Mouse (Mus musculus): ENCODE measurements at regions not wholly inside any gene's neighbourhood (a gene's known extent, or its start where the extent isn't known, plus 50 kb on each side); places are given as distances from the start of the nearest gene placed in this dataset.

DNA sequence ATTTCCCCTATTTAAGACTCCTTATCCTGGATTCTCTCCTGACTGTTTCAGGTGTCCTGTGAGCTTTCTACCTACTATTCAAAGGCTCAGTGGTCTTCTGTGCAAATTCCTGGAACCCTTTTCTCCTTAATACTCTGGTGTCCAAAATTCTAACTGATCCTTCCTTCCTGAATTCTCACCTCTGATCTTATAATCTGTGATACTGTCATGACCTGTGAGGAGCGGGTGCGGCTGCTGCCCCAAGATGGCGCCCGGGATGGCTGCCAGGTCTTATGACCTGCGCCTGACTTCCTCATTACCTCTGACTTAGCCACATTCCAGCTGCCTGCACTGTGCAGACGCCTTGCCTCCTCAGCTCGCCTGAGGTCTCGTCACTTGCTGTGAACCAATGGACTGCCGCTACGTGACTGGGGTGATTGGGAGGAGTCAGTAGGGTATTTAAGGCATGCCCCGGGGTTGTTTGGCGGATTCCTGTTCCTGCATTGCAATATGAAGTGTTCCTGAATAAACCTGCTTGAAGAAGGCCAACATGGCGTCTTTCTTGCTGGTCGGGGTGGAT, 131.2 kb downstream of the Ptbp2 start:
- Histone ChIP-seq H3K9me3 (ENCODE audit: low read length) (0 out of 2 replicates have a peak, but pooled peaks cover 7% of the 10 kb centered on the region), H3K27me3 (ENCODE audit: insufficient read depth, low read length) (no peaks in the 10 kb centered on the region), H3K4me3 (replicated peaks; ENCODE audit: low read length) (no peak overlapping the region), H3K36me3 (ENCODE audit: insufficient read depth, low read length) (no peaks in the 10 kb centered on the region), H3K4me1 (replicated peaks; ENCODE audit: low read depth, low read length) (no peaks in the 10 kb centered on the region)
- no peak for TF ChIP-seq CTCF (conservative IDR thresholded peaks at IDR 0.05; ENCODE audit: low read length)
- no peak for TF ChIP-seq POU5F1 (IDR thresholded peaks at IDR 0.05; ENCODE audit: borderline replicate concordance, low read length)
- TF ChIP-seq NANOG (IDR thresholded peaks at IDR 0.05; ENCODE audit: borderline replicate concordance, low read length), result no peak

- no peaks in the 10 kb centered on the region for H3K36me3 ChIP-seq (ENCODE audit: insufficient read depth, low read length)
- no peak overlapping the region for H3K4me3 ChIP-seq (replicated peaks; ENCODE audit: low read length)
- no peaks in the 10 kb centered on the region for H3K4me1 ChIP-seq (replicated peaks; ENCODE audit: low read depth, low read length)
- peak; percentile 30; the same call in 1 of the 2 replicates for TF ChIP-seq CTCF (conservative IDR thresholded peaks at IDR 0.05; ENCODE audit: low read length)
- no peak for TF ChIP-seq POU5F1 (IDR thresholded peaks at IDR 0.05; ENCODE audit: borderline replicate concordance, low read length)
- no peaks in the 10 kb centered on the region for H3K27me3 ChIP-seq (ENCODE audit: insufficient read depth, low read length)
- no peaks in the 10 kb centered on the region for H3K9me3 ChIP-seq (ENCODE audit: low read length)
Measured at GRCm38 (mm10) chr3:119638633-119639032, 145.6 kb downstream of the Ptbp2 start.

DNA sequence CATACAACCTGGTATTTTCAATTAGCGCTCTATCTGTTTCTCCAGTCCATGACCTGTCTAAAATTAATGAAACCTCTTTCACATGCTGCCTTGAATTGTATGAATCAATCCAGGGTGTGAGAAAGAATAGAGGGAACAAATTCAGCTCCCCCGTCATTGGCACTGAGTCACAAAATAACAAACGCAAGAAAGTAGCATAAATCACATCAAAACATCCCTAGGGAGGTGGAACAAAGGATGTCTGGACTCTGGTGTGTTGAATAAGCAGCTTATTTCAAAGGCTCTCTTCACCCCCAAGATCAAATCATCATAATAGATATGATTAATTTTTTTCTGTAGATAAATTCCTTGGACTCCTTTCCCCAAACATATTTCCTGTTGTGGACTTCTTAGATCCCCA, 148.6 kb downstream of the Ptbp2 start:
- Histone ChIP-seq H3K36me3 (ENCODE audit: insufficient read depth, low read length) (no peaks in the 10 kb centered on the region), H3K27me3 (ENCODE audit: insufficient read depth, low read length) (no peaks in the 10 kb centered on the region), H3K9me3 (ENCODE audit: low read length) (no peaks in the 10 kb centered on the region), H3K4me3 (replicated peaks; ENCODE audit: low read length) (no peak overlapping the region), H3K4me1 (replicated peaks; ENCODE audit: low read depth, low read length) (no peaks in the 10 kb centered on the region)
- TF ChIP-seq POU5F1 (IDR thresholded peaks at IDR 0.05; ENCODE audit: borderline replicate concordance, low read length) (no peak), CTCF (conservative IDR thresholded peaks at IDR 0.05; ENCODE audit: low read length) (no peak), NANOG (IDR thresholded peaks at IDR 0.05; ENCODE audit: borderline replicate concordance, low read length) (no peak)

- no peaks in the 10 kb centered on the region for H3K36me3 ChIP-seq (ENCODE audit: insufficient read depth, low read length)
- H3K27me3 ChIP-seq (ENCODE audit: insufficient read depth, low read length), result no peaks in the 10 kb centered on the region
- H3K4me3 ChIP-seq (replicated peaks; ENCODE audit: low read length), result no peak overlapping the region
- TF ChIP-seq CTCF (conservative IDR thresholded peaks at IDR 0.05; ENCODE audit: low read length) (no peak), NANOG (IDR thresholded peaks at IDR 0.05; ENCODE audit: borderline replicate concordance, low read length) (no peak), POU5F1 (IDR thresholded peaks at IDR 0.05; ENCODE audit: borderline replicate concordance, low read length) (no peak)
- H3K4me1 ChIP-seq (replicated peaks; ENCODE audit: low read depth, low read length), result no peaks in the 10 kb centered on the region
- H3K9me3 ChIP-seq (ENCODE audit: low read length), result no peaks in the 10 kb centered on the region
Measured at GRCm38 (mm10) chr3:119633516-119633915, 150.8 kb downstream of the Ptbp2 start.

- no peak for TF ChIP-seq POU5F1 (IDR thresholded peaks at IDR 0.05; ENCODE audit: borderline replicate concordance, low read length)
- TF ChIP-seq NANOG (IDR thresholded peaks at IDR 0.05; ENCODE audit: borderline replicate concordance, low read length), result 0 out of 2 replicates have a peak, but pooled peaks have one; percentile 5
- TF ChIP-seq CTCF (conservative IDR thresholded peaks at IDR 0.05; ENCODE audit: low read length), result no peak
- no peaks in the 10 kb centered on the region for H3K27me3 ChIP-seq (ENCODE audit: insufficient read depth, low read length)
- H3K4me1 ChIP-seq (replicated peaks; ENCODE audit: low read depth, low read length), result peaks cover 9% of the 10 kb centered on the region
- no peak overlapping the region for H3K4me3 ChIP-seq (replicated peaks; ENCODE audit: low read length)
- H3K9me3 ChIP-seq (ENCODE audit: low read length), result no peaks in the 10 kb centered on the region
- no peaks in the 10 kb centered on the region for H3K36me3 ChIP-seq (ENCODE audit: insufficient read depth, low read length)
Measured at GRCm38 (mm10) chr3:119606116-119606515, 178.2 kb downstream of the Ptbp2 start.

DNA sequence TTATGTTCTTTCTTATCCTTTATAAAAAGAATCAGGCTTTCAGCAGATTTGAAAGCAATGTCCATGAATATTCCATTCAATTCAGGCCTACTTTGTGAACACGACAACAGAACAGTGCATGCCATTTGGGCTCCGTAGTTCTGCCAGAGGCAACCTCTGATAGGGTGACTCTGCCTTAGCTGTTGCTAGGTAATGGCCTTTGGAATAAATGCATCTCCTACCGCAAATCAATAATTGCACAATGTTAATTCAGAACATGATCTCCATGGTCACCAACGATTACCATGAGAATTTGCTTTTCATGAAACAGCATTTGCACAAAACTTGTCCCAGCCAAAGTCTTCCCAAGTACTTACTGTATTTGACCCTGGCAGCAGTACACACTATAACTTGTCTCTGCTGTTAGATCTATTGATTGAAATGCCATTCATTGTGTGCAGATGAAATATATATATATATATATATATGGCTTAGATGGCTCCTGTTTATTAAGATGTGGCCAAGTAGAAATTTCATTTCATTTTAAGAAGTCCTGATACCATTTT, 195.3 kb downstream of the Ptbp2 start:
- H3K4me3 ChIP-seq (replicated peaks; ENCODE audit: low read length), result no peak overlapping the region
- no peaks in the 10 kb centered on the region for H3K9me3 ChIP-seq (ENCODE audit: low read length)
- no peak for TF ChIP-seq NANOG (IDR thresholded peaks at IDR 0.05; ENCODE audit: borderline replicate concordance, low read length)
- TF ChIP-seq POU5F1 (IDR thresholded peaks at IDR 0.05; ENCODE audit: borderline replicate concordance, low read length), result no peak
- no peak for TF ChIP-seq CTCF (conservative IDR thresholded peaks at IDR 0.05; ENCODE audit: low read length)

GRCm38 (mm10) chr3:119587971-119588370, 196.3 kb downstream of the Ptbp2 start:
- TF ChIP-seq POU5F1 (IDR thresholded peaks at IDR 0.05; ENCODE audit: borderline replicate concordance, low read length) (no peak), NANOG (IDR thresholded peaks at IDR 0.05; ENCODE audit: borderline replicate concordance, low read length) (no peak), CTCF (conservative IDR thresholded peaks at IDR 0.05; ENCODE audit: low read length) (no peak)
- H3K36me3 ChIP-seq (ENCODE audit: insufficient read depth, low read length), result no peaks in the 10 kb centered on the region
- H3K4me3 ChIP-seq (replicated peaks; ENCODE audit: low read length), result no peak overlapping the region
- H3K27me3 ChIP-seq (ENCODE audit: insufficient read depth, low read length), result no peaks in the 10 kb centered on the region
- no peaks in the 10 kb centered on the region for H3K9me3 ChIP-seq (ENCODE audit: low read length)
- H3K4me1 ChIP-seq (replicated peaks; ENCODE audit: low read depth, low read length), result no peaks in the 10 kb centered on the region

More for the DNA sequence above, 195.3 kb downstream of the Ptbp2 start:
- Histone ChIP-seq H3K27me3 (ENCODE audit: insufficient read depth, low read length) (no peaks in the 10 kb centered on the region), H3K36me3 (ENCODE audit: insufficient read depth, low read length) (no peaks in the 10 kb centered on the region), H3K4me1 (replicated peaks; ENCODE audit: low read depth, low read length) (no peaks in the 10 kb centered on the region)

DNA sequence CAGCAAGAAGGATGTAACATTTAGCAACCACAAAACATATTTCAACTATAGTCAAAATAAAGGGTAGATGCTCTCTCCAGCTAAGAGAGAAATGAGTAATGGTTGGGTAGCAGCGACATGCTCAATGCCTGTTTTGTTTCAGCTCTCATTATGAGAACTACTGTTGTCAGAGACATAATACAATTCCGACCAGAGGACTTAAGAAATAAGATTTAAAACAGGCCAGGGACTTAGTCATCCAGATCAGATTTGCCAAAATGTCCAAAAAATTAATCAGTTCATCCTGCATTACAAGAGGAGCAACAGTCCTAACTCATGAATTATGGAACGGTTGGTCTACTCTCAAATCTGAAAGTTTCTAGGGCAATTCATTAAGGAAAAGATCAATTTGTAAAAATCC, 208.8 kb downstream of the Ptbp2 start:
- Histone ChIP-seq H3K4me1 (replicated peaks; ENCODE audit: low read depth, low read length) (no peaks in the 10 kb centered on the region), H3K27me3 (ENCODE audit: insufficient read depth, low read length) (no peaks in the 10 kb centered on the region), H3K4me3 (replicated peaks; ENCODE audit: low read length) (no peak overlapping the region), H3K9me3 (ENCODE audit: low read length) (peaks cover 4% of the 10 kb centered on the region; the same call in 1 of the 2 replicates), H3K36me3 (ENCODE audit: insufficient read depth, low read length) (no peaks in the 10 kb centered on the region)
- TF ChIP-seq NANOG (IDR thresholded peaks at IDR 0.05; ENCODE audit: borderline replicate concordance, low read length) (no peak), POU5F1 (IDR thresholded peaks at IDR 0.05; ENCODE audit: borderline replicate concordance, low read length) (no peak), CTCF (conservative IDR thresholded peaks at IDR 0.05; ENCODE audit: low read length) (no peak)

DNA sequence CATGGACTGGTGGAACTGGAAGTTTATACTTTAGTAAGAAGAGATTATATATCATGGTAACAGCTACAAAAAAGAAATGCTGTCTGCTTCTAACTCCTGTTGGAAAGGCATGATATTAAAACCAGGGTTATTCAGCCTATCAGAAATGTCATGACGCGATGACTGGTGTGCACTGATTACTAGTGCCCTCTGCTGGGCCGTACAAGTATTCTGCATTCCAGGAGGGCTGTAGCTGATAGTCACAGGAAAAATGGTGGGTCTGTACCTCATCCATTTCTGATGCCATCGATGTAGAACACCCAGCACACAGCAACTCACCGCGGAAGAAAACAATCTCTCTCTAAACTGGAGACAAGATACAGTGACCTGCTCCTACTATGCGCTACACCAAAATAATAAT, 246.4 kb downstream of the Ptbp2 start:
- TF ChIP-seq CTCF (conservative IDR thresholded peaks at IDR 0.05; ENCODE audit: low read length) (peak; percentile 42), NANOG (IDR thresholded peaks at IDR 0.05; ENCODE audit: borderline replicate concordance, low read length) (no peak), POU5F1 (IDR thresholded peaks at IDR 0.05; ENCODE audit: borderline replicate concordance, low read length) (no peak)
- Histone ChIP-seq H3K4me1 (replicated peaks; ENCODE audit: low read depth, low read length) (no peaks in the 10 kb centered on the region), H3K9me3 (ENCODE audit: low read length) (no peaks in the 10 kb centered on the region), H3K4me3 (replicated peaks; ENCODE audit: low read length) (no peak overlapping the region), H3K36me3 (ENCODE audit: insufficient read depth, low read length) (no peaks in the 10 kb centered on the region), H3K27me3 (ENCODE audit: insufficient read depth, low read length) (no peaks in the 10 kb centered on the region)

Measured in E14TG2a.4 (cell line).